Mouse (Mus musculus) lung, embryonic 15.5 days (tissue): ENCODE data around the gene Mrpl49. TPM values are rescaled to one million over a fixed set of nuclear protein-coding genes. Genes with fewer than 3 reads are reported as not detected.

Experiments used
- ATAC-seq: fragments of 200-750 bp; cut with Nextera tagmentation; 2 replicates; pipeline ENCODE4 v1.8.0; 2017; ENCODE audit warnings: moderate number of reproducible peaks, borderline replicate concordance; ENCODE audit not compliant: low FRiP score, low TSS enrichment; ENCODE audit errors: extremely low read depth
- H3K27ac ChIP-seq: fragments of 300-500 bp; sonication (generic); 2 replicates; pipeline ENCODE4 v1.5.1; 2015; ENCODE audit warnings: moderate library complexity, mild to moderate bottlenecking, inconsistent platforms
- H3K27me3 ChIP-seq: fragments of 300-500 bp; sonication (generic); 2 replicates; pipeline ENCODE4 v1.6.1; 2015; ENCODE audit warnings: inconsistent platforms
- H3K36me3 ChIP-seq: fragments of 300-500 bp; sonication (generic); 2 replicates; pipeline ENCODE4 v1.6.1; 2015; ENCODE audit warnings: inconsistent platforms
- H3K4me1 ChIP-seq: fragments of 300-500 bp; sonication (generic); 2 replicates; pipeline ENCODE4 v1.6.1; 2015; ENCODE audit warnings: inconsistent platforms
- H3K4me2 ChIP-seq: fragments of 300-500 bp; sonication (generic); 2 replicates; pipeline ENCODE4 v1.6.1; 2015; ENCODE audit warnings: inconsistent platforms, mild to moderate bottlenecking, moderate library complexity
- H3K4me3 ChIP-seq: fragments of 300-500 bp; sonication (generic); 2 replicates; pipeline ENCODE4 v1.5.1; 2015; ENCODE audit warnings: mild to moderate bottlenecking, inconsistent platforms
- H3K9ac ChIP-seq: fragments of 300-500 bp; sonication (generic); 2 replicates; pipeline ENCODE4 v1.6.1; 2015; ENCODE audit warnings: inconsistent platforms
- H3K9me3 ChIP-seq: fragments of 300-500 bp; sonication (generic); 2 replicates; pipeline ENCODE4 v1.6.1; 2016; ENCODE audit warnings: inconsistent platforms
- WGBS: fragments of 180-500 bp; shearing (Covaris S2); methylation state at CpG from one replicate; pipeline ENCODE4 v1.1.7; 2015; 5-methylcytosine and 5-hydroxymethylcytosine counted together
- polyA plus RNA-seq: library from polyadenylated mRNA; unstranded; fragments of >200 nt; fragmentation: Nextera tagmentation; extraction: Ambion mirVana; gene quantifications from 2 replicates; pipeline ENCODE4 v1.2.1, GENCODE M21; 2015

Gene Mrpl49
- polyA plus RNA-seq = 75.8 and 76.2 TPM in 2 replicates

- peaks cover 48% of the 10 kb centered on the region for H3K36me3 ChIP-seq
- peak within 1 kb of the TSS; percentile 79 for H3K27ac ChIP-seq
- WGBS = under 1% methylated on average over 63 of the region's 63 CpGs
- peaks cover 35% of the 10 kb centered on the region for H3K4me1 ChIP-seq
- H3K27me3 ChIP-seq = no peaks in the 10 kb centered on the region
- H3K9ac ChIP-seq = peak within 1 kb of the TSS; percentile 91
- no peaks in the 10 kb centered on the region for H3K9me3 ChIP-seq
- H3K4me3 ChIP-seq = peak within 1 kb of the TSS; percentile 79
- H3K4me2 ChIP-seq = peak within 1 kb of the TSS; percentile 76
- ATAC-seq = peak; percentile 90
These were observed at the start of gene Mrpl49, which contains the start of gene Fau for GRCm38 (mm10) chr19:6057313-6058096. Gene Mrpl49 (minus strand): TSS chr19:6057785. Gene Fau (plus strand): TSS chr19:6057844.

GRCm38 (mm10) chr19:6105586-6105985, 48.0 kb upstream of the Mrpl49 start, which contains the start of gene Naaladl1:
Gene Naaladl1 (plus strand): TSS chr19:6105782.
- Histone ChIP-seq H3K4me3 (no peak within 1 kb of the TSS), H3K4me2 (no peak within 1 kb of the TSS), H3K9ac (no peak within 1 kb of the TSS), H3K4me1 (no peaks in the 10 kb centered on the region), H3K27ac (no peak within 1 kb of the TSS), H3K36me3 (no peaks in the 10 kb centered on the region), H3K27me3 (no peaks in the 10 kb centered on the region), H3K9me3 (no peaks in the 10 kb centered on the region)
- no peak for ATAC-seq
- 82% methylated on average over 7 of the region's 7 CpGs for WGBS

- Histone ChIP-seq H3K27me3 (no peaks in the 10 kb centered on the region), H3K4me1 (no peaks in the 10 kb centered on the region), H3K9me3 (no peaks in the 10 kb centered on the region), H3K36me3 (no peaks in the 10 kb centered on the region), H3K4me3 (no peak overlapping the region), H3K4me2 (no peak overlapping the region), H3K27ac (no peak overlapping the region), H3K9ac (no peak overlapping the region)
- no peak for ATAC-seq
- WGBS = 75% methylated on average over 4 of the region's 4 CpGs
These were observed 46.9 kb upstream of the Mrpl49 start for GRCm38 (mm10) chr19:6104476-6104875.

- Histone ChIP-seq H3K4me1 (no peaks in the 10 kb centered on the region), H3K36me3 (no peaks in the 10 kb centered on the region; the same call in 1 of the 2 replicates), H3K4me2 (no peak overlapping the region), H3K9me3 (no peaks in the 10 kb centered on the region), H3K27ac (no peak overlapping the region), H3K9ac (no peak overlapping the region), H3K27me3 (no peaks in the 10 kb centered on the region), H3K4me3 (no peak overlapping the region)
- WGBS = 71% methylated on average over 6 of the region's 6 CpGs
- ATAC-seq = no peak
These were observed 44.7 kb upstream of the Mrpl49 start for GRCm38 (mm10) chr19:6102169-6102853.

GRCm38 (mm10) chr19:6101186-6101585, 43.6 kb upstream of the Mrpl49 start:
- no peak for ATAC-seq
- no peaks in the 10 kb centered on the region for H3K27me3 ChIP-seq
- no peaks in the 10 kb centered on the region; the same call in 1 of the 2 replicates for H3K36me3 ChIP-seq
- H3K9me3 ChIP-seq = no peaks in the 10 kb centered on the region
- H3K4me3 ChIP-seq = no peak overlapping the region
- WGBS = 57% methylated on average over 6 of the region's 6 CpGs
- H3K27ac ChIP-seq = no peak overlapping the region
- no peak overlapping the region for H3K9ac ChIP-seq
- no peaks in the 10 kb centered on the region for H3K4me1 ChIP-seq
- H3K4me2 ChIP-seq = no peak overlapping the region

- no peak for ATAC-seq
- H3K27me3 ChIP-seq = no peaks in the 10 kb centered on the region
- H3K9ac ChIP-seq = no peak overlapping the region
These were observed 40.3 kb upstream of the Mrpl49 start for GRCm38 (mm10) chr19:6097847-6098246.

GRCm38 (mm10) chr19:6094119-6094518, 36.5 kb upstream of the Mrpl49 start, which contains the start of gene AC131692.1:
Gene AC131692.1 (plus strand): TSS chr19:6094419.
- WGBS = 87% methylated on average over 7 of the region's 7 CpGs
- no peaks in the 10 kb centered on the region for H3K9me3 ChIP-seq
- H3K4me2 ChIP-seq = no peak within 1 kb of the TSS
- no peak within 1 kb of the TSS for H3K4me3 ChIP-seq
- H3K27me3 ChIP-seq = no peaks in the 10 kb centered on the region
- H3K36me3 ChIP-seq = peaks cover 60% of the 10 kb centered on the region
- no peak for ATAC-seq
- H3K9ac ChIP-seq = no peak within 1 kb of the TSS
- no peak within 1 kb of the TSS for H3K27ac ChIP-seq
- H3K4me1 ChIP-seq = no peaks in the 10 kb centered on the region

More at GRCm38 (mm10) chr19:6097847-6098246, 40.3 kb upstream of the Mrpl49 start:
- Histone ChIP-seq H3K36me3 (peaks cover 24% of the 10 kb centered on the region), H3K4me1 (no peaks in the 10 kb centered on the region), H3K9me3 (no peaks in the 10 kb centered on the region), H3K4me3 (no peak overlapping the region), H3K27ac (no peak overlapping the region), H3K4me2 (no peak overlapping the region)
- WGBS = 73% methylated on average over 3 of the region's 3 CpGs

- Histone ChIP-seq H3K9me3 (no peaks in the 10 kb centered on the region), H3K27me3 (no peaks in the 10 kb centered on the region), H3K4me2 (no peak overlapping the region), H3K4me1 (peaks cover 15% of the 10 kb centered on the region), H3K36me3 (peaks cover 69% of the 10 kb centered on the region), H3K27ac (no peak overlapping the region), H3K4me3 (no peak overlapping the region), H3K9ac (no peak overlapping the region)
- no peak for ATAC-seq
- WGBS = 91% methylated on average over 13 of the region's 13 CpGs
These were observed 31.3 kb upstream of the Mrpl49 start for GRCm38 (mm10) chr19:6088841-6089240.

GRCm38 (mm10) chr19:6085417-6085879, 27.9 kb upstream of the Mrpl49 start:
- no peaks in the 10 kb centered on the region for H3K9me3 ChIP-seq
- peak overlapping the region; percentile 62 for H3K4me3 ChIP-seq
- under 1% methylated on average over 17 of the region's 17 CpGs for WGBS
- peak overlapping the region; percentile 32 for H3K27ac ChIP-seq
- H3K36me3 ChIP-seq = peaks cover 64% of the 10 kb centered on the region
- H3K27me3 ChIP-seq = no peaks in the 10 kb centered on the region
- peak; percentile 66; the same call in 1 of the 2 replicates for ATAC-seq
- peak overlapping the region; percentile 64 for H3K9ac ChIP-seq
- peaks cover 22% of the 10 kb centered on the region for H3K4me1 ChIP-seq
- peak overlapping the region; percentile 66 for H3K4me2 ChIP-seq

GRCm38 (mm10) chr19:6084478-6085248, 27.1 kb upstream of the Mrpl49 start, which contains the start of the genes Zfpl1 and Cdca5:
Gene Zfpl1 (minus strand): TSS chr19:6084956.
Gene Cdca5 (plus strand): TSS chr19:6084983.
- peak within 1 kb of the TSS; percentile 62 for H3K4me3 ChIP-seq
- WGBS = under 1% methylated on average over 58 of the region's 58 CpGs
- peaks cover 22% of the 10 kb centered on the region for H3K4me1 ChIP-seq
- peak within 1 kb of the TSS; percentile 83 for H3K4me2 ChIP-seq
- ATAC-seq = peak; percentile 91
- peak within 1 kb of the TSS; percentile 64 for H3K9ac ChIP-seq
- peaks cover 63% of the 10 kb centered on the region for H3K36me3 ChIP-seq
- no peaks in the 10 kb centered on the region for H3K27me3 ChIP-seq
- H3K27ac ChIP-seq = peak within 1 kb of the TSS; percentile 58
- H3K9me3 ChIP-seq = no peaks in the 10 kb centered on the region

- Histone ChIP-seq H3K4me1 (peaks cover 31% of the 10 kb centered on the region), H3K27me3 (no peaks in the 10 kb centered on the region), H3K4me3 (no peak within 1 kb of the TSS), H3K4me2 (no peak within 1 kb of the TSS), H3K9ac (no peak within 1 kb of the TSS), H3K27ac (no peak within 1 kb of the TSS), H3K9me3 (no peaks in the 10 kb centered on the region), H3K36me3 (peaks cover 38% of the 10 kb centered on the region)
- WGBS = 79% methylated on average over 9 of the region's 9 CpGs
- ATAC-seq = no peak
These were observed 24.6 kb upstream of the Mrpl49 start, which contains the start of gene Gm28374 for GRCm38 (mm10) chr19:6082156-6082555. Gene Gm28374 (minus strand): TSS chr19:6082256.
